Mouse (Mus musculus) induced T-regulatory cell, adult 2 months (primary cell): ENCODE data around the gene Neurod2.

Experiments
- DNase-seq: peaks from one replicate; pipeline ENCODE4 v3.0.0-alpha.2; 2012; ENCODE audit warnings: low read depth

The Neurod2 gene

DNA sequence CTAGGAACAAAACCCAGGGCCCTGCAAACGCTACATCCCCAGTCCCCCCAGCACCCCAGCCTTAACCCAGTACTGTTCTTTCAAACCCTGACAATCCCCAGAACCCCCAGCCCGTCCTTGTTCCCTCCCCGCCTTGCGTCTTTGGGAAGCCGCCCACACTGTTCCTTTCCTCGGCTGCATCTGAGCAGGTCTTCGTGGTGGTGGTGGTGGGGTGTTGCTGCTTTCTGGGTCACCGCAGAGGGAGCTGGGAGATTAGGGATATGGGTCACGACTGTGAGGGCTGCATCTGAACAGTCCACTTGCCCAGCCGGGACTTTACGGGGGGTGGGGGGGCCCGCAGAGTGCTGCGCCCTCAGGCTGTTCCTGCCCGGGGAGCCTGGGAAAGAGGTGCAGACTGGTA is 25.0 kb upstream of the Neurod2 start:
- no peak for DNase-seq

DNA sequence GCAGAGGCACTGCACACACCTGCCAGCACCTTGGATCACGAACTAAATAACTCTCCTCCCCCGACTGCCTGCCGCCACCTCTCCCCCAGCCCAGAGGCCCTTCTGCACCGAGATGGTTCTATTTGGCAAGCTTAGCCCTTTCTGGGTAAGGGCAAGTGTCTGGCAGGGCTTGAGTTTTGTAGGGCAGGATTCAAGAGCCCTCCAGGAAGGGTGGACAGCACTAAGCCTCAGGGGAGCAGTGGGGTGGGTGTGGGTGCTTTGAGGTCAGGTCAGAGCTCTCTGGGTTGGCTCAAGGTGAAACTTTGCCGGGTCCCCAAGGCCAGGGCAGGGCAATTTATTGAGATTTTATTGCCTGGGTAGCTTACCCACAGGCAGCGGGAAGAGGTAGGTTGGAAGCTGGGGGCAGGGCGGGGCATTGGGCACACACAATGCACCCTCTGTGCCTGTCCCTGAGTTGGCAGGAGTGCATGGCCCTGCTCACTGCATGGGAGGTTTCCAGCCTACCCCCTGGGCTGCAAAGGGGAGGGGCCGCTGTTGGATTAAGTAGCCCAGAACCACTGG is 24.3 kb upstream of the Neurod2 start:
- no peak for DNase-seq

DNA sequence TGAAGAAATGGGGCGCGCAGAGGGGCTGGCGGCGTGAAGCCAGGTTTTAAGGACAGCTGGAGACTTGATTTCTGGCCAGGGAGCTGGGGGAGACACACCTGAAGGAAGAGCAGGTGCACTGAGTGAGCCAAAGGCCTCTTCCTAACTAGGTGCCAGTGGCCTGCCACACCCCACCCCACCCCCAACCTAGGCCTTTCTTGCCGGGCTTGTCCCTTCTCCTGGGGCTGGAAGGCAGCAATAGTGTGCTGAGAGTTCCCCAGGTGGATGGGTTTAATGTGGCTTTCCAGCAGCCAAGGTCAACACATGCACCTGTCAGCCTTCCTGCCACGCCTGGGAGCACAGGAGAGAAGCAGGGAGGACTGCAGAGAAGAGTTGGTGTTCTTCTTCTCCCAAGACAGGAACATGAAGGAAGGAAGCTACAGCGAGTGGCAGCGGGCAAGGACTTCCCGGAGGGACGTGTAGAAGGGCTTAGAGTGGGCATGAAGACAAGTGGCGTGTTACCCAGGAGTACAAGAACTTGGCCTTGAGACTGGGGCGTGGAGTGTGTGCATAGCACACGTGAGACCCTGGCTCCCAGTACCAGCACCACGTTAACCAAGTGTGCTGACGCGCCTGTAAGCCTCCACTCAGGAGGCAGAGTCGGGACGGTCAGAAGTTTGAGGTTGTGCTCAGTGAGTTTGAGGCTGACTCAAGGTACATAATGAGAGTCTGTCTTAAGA is 23.0 kb upstream of the Neurod2 start:
- no peak for DNase-seq

DNA sequence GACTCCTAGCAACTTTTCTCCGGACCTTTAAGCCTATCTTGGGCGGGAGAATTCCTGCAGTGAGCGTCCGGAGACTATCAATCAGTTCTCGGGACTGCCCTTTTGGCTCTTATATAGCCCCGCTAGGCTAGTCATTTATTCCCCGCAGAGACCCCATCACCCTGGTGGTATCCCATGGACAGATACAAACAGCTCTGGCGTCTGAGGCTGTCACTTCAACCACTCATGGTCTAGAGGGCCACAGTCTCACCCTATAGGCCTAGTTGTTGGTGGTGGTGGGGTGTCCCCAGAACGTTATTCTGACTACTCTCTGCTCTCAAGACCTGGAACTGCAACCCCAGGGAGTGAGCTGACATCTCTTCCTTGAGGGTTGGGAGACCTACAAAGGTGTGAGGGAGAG is 19.9 kb upstream of the Neurod2 start:
- DNase-seq, result no peak

DNA sequence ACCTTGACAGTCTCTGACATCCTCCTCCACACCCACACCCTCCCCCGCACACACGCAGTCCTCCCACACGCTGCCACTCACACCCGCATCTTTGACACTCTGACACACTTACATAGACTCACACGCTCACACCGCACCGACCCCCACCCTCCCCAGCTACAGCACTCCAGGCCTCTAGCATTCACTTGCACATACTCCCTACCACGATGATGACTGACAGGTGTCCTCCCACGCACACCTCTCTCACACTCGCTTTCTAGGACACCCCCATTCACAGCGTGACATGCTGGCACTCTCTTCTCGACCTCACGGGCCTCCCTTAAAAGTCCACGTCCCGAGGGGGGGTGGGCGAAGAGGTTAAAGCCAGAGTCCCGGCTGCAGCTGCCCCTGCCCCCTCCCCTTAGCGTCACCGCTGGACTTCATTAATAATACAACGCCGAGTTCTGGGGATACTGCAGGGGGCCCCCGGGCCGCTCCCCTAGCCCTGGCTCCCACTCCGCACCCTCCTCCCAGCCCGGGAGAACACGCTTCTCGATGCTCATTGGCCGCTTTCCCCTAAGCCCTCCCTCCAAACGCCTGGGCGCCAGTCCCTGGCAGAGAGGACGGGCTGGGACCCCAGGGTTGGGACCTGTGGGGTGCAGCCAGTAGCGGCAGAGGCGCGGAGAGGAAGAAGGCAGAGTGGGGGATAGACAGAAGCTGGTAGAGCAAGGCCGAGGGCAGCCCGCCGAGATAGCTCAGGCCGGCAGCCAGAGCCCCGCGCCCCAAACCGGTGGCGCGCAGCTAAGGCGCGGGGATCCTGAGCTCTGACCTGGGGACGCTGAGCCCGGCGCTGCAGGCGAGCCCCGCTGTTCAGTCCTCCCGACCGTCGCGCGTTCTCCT is 18.9 kb upstream of the Neurod2 start, which contains the start of gene Ppp1r1b:
Gene Ppp1r1b, plus strand, starts transcription at position 322 of the 879 bp plus-strand sequence.
- DNase-seq, result peak; percentile 64

DNA sequence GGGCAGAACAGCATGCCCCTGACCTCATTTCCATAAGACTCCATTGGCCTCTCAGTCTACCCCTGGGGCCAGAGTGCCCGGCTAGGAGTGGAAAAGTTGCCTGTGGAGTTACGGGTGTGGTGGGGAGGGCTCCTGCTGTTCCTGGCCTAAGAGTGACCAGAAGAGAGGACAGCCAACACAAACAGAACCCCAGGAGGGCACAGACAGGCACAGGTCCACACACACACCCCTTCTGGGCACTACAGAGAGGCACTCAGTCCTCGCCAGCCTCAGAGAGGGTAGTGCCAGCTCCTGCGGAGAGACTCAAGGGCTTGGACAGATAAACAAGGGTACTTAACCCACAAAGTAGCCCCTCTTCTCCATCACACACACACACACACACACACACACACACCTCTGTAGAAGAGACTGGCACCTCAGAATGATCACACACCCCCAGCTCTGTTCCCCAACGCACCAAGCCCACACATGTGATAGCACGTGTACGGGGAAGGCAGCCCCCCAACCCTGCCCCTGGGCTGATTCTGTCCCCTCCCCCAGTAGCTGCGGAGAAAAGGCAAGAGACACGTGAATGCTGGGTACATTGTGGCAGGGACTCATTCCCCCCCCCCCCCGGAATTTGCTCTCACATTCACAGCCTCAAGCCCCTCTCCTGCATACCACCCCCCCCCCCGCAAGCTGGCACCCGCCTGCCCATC is 18.1 kb upstream of the Neurod2 start:
- DNase-seq, result no peak

DNA sequence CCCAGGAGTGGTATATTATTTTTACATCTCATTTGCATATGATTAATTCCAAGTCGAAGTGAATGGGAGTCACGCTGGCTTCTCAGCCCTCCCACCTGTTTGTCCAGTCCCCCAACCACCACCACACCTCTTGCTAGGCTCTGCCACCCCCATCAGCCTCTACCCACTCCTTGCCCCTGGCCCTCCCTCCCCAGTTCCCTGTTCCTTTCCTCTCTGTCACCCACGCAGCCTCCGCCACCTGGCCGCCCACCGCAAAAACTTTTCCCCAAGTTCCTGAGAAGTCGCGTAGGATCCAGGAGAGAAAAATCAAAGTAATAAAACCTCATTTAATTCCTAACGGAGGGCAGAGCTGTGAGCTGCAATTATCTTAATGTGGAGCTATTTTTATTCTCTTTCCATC is 16.7 kb upstream of the Neurod2 start:
- DNase-seq, result no peak

DNA sequence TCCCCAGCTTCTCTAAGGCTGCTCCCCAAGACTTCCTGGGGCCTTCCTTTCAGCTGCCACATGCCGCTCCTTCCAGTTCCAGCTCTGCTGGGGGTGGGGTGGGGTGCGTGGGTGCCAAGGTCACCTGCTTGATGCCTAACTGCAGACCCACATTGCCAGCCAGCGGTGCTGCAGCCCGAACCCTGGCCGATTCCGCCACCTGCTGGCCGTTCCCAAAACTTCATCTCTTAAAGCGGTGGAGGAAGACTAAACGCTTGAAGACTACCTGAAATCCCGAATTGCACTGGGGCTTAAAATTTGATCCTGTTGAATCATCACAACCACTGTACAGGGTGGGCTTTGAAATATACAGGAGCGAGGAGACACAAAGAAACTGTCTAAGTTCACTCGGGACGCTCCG is 15.8 kb upstream of the Neurod2 start:
- DNase-seq, result peak; percentile 85

DNA sequence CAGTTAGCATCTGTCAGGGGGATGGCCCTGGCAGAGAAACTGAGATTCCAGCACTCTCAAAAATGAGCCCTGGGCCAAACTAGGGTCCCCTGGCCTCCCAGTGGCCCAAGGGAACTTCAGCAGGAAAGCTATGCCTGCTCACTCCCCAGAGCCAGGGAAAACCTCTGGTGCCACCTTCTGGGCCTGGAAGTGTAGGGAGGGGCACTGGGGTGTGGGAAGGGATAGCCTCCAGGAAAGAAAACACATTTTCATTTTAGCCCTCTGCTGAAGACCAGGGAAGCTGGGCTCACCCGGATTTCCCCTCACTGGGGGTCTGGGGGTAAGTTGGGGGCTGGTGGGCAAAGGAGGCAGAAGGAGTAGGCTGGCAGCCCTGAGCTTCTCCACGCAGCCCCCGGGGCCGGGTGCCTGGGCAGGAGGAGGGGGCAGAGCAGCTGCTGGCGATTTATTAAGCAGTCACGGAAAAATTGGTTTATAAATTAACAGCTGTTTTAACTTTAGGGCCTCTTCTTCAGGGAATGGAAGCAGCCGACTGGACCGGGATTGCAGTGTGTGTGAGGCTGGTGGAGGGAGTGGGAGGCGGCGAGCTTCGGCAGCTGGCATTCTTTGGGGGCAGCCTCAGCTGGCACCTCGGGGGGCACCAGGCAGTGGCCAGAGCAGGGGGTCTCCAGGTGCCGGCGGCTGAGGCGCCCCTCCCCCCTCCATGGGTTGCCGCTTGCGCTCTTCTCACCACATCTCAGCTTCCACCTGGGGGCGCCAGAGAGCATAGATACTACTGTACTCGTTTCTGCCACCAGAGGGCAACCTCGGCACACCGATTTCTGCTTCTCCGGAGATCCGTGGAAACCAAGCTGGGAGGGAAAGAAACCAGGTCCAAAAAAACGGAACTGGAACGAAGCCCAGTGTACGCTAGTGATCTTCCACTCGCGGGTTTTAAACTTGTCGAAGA is 12.8 kb upstream of the Neurod2 start:
- DNase-seq, result peak; percentile 94

DNA sequence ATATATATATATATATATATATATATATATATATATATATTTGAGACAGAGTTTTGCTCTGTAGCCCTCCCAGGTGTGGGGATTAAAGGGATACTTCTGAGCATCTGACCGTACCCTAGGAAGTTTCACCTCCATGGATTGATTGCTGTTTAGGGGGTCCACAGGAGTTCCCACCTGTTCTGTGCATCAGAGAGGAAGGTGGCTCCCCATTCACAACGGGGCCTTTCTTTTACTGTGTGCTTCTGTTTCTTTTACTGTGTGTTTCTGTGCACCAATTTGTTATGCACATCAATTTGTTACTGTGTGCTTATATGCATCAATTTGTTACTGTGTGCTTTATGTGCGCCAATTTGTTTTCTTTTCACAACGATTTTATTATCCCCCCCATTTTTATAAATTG is 11.7 kb upstream of the Neurod2 start:
- no peak for DNase-seq

DNA sequence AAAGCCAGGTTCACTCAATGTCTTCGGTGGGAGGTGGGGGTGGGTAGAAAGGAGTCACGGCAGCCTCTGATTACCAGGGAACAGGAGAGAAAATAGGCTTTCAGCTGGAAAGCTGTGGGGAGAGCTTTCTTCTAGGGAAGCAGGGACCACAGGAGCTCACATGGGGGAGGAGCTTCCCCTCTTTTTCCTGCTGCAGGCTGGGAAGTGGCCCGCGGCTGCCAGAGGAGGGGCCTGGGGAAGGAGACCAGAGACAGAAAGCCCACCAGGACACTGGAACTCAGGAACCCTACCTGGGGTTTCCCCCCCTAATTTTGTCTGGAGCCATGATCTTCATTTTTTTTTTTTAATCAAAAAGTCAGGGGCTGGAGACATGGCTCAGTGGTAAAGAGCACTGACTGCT is 11.1 kb upstream of the Neurod2 start:
- DNase-seq, result no peak

DNA sequence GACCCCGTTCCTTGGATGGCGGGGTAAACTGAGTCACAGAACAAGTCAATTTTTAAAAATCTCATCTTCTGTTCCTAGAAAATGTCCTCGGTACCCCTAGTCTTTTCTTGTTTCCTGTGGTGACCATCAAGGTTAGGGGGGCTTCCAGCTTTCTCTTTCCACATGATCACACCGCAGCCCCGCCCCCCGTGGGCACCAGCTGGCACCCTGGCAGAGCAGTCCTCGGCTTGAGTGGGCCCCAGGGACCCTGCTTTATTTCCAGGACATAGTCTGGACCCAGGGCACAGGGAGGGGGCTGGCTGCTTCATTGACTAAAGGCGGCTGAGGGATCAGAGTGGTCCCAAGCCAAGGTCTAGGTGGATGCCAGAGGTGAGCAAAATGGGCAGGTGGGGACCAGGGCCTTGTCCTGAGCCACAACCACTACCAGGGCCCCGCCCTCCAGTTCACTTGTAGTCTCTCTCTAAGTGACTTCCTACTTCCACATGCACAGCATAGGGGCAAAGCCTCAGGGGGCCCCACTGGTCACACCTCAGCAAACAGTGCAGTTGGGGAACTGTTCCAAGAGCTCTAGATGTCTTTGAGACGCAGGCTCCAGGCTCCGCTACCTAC is 10.3 kb upstream of the Neurod2 start:
- no peak for DNase-seq

DNA sequence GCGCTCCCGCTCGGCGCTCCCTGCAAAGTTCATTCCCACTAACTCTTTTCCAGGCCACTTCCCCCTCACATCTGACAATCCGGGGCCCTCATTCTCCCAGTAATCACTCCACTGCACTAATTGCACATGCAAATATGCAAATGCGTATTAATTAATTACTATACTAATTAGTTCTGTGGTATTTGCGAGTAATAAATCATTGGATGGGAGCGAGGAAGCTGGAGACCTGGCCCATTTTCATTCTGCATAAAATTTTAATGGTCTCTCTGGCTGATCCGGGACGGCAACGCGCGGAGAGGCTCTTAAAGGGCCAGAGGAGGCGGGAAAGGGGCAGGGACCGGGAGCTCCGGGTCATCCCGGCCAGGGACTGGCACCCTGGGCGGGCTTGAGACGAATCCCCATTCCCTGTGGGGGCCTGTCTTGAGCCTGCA is 9.6 kb upstream of the Neurod2 start:
- no peak for DNase-seq

DNA sequence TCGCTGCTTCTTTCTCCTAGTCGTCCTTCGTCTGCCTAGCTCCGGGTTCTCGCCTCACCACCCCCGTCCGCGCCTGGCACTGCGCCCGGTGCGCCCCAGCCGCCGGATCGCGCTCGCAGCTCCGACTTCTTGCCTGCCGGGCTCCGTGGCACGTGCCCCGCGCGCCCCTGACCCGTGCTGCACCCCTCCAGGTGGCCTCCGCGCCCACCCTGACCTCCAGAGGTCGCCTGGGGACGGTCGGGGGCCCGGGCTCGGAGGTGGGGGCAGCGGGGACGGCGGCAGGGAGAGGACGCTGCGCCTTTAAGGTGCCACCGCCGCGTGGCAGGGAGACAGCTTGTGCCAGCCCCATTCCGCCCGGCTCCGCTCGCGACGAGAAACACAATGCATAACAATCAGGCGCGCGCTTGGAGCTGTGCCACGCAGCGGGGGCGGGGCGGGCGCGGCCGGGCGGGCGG is 9.1 kb upstream of the Neurod2 start:
- no peak for DNase-seq

DNA sequence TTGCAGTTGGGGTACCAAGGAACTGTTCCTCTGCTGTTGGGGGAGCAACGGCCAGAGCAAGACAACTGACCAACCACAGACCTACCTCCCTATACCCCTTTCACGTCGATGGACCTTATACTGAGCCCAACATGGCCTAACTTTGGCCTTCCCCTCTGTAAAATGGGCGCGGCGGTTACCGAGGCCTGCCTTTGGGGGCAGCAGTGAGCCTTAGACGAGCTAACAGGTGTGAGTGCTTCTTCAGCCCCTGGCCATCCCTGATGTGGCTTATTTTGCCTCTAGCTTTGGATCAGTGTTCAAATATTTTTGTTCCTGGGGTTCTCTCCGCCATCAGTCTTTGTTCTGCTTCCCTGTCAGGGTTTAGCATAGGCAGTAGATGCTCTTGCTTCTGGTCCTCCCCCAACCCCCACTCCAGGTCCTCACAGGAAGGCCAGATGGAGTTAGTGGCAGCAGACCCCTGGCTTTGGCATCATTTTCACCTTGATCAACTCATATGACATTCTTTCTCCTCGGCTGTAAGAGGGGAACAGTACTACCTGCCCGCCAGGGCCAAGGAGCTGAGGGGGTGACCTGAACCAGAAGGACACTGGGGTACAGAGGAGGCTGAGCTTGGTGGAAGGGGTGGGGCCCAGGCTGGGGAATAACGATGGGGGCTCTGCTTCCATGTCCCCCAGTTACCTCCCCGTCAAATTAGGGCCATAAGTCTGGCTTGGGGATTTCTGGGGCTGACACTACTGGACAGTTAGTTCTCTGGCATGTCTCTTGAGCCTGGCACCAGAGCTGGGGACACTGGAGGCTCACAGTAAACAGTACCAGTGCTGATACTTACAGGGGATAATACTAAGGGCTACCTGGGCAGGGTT is 7.0 kb upstream of the Neurod2 start:
- DNase-seq, result peak; percentile 68

DNA sequence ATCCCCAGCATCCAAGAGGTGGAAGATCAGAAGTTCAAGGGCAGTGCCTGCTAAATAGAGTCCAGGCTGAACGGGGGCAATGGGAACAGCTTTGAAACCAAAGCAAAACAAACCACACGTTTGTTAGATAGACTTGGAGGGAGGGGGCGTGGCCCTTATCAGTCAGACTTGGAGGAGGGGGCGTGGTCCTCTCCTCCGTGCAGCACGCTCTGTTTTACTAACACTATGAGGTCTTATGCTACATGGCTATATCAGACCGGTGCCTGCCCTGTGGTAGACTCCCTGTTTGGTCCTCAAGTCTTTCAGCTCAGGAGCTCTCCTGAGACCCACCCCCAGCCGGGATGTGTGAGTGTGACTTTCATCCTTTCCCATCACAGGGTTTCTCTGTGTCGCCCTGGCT is 5.8 kb upstream of the Neurod2 start:
- DNase-seq, result no peak

DNA sequence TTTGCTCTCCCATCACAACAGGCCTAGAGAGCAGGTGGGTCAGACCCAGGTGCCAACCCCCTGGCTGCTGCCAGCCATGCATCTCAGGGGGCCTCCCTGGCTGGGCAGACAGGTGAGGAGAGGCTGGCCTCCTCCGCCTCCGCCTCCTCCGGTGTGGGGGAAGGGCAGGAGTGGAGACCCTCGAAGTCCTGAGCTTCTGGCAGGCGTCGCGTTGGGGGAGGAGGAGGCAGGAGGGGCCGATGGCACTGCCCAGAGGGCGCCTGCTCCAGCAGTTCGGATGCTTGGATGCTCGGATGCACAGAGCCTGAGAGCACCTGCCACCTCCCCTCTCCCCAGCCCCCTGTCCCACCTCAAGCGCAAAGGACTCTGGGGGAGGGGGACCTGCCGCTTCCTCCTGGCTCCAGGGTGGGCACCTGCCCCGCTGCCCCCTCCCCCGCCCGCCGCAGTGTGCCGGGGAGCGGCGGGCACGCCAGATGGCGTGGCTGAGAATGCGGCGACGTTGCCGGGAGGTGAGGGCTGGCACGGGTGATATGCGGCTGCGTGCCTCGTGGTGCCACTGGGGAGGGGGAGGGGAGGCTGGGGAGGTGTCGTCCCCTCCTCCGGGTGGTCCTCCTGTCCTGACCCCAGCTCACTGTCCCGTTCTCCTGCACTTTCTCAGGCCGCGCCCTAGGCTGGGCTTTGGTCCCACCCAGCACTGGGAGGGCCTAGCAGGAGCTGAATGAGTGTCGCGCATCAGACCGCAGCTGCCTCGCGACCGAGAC is 4.7 kb upstream of the Neurod2 start:
- DNase-seq, result no peak

DNA sequence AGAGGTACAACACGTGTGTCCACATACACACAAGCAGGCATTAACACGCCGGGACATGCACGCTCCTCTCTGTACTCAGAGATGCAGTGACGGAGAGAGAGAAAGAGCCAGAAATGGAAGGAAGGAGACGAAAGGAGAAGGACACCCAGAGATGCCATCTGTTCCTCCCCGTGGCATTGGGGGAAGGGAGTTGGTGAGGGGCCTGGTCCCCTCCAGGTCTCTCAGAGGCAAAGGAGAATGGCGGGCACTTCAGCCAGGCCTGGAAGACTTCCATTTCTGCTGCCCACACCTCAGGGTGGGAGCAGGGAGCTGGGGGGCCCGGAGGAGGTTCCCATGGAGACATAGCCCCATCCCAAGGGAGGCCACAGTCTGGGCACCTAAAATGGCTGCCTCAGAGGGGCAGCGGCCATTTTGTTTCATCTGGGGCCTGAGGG is 3.8 kb upstream of the Neurod2 start:
- no peak for DNase-seq

DNA sequence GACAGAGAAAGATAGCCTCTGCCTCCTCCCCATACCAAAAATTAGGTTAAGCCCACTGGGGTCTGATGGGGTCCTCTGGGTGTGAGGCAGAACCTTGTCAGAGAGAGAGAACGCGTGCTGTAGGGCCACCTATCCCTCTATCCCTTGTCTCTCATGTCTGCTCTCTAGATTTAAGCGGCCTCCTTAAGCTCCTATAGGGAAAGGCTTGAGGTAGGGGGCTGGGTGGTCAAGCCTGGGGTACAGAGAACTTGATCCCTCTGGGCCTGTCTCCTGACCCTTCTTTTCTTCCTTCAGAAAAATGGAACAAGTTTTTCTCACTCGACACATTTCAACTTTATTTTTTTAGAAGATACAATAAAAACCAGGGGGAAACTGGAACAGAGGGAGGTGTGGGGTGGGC is 3.4 kb upstream of the Neurod2 start:
- no peak for DNase-seq
